Mouse (Mus musculus): ENCODE results near the gene Sfn.

Gene Sfn

GRCm38 (mm10) chr4:133577983-133578382 is 24.0 kb downstream of the Sfn start:
- no peak for DNase-seq (ENCODE audit: low spot score)

GRCm38 (mm10) chr4:133574843-133575202 is 27.1 kb downstream of the Sfn start:
- DNase-seq (ENCODE audit: low spot score) = no peak

- peak; percentile 92 for DNase-seq (ENCODE audit: low spot score)
Observed at GRCm38 (mm10) chr4:133574070-133574842, 27.7 kb downstream of the Sfn start, which contains the start of gene Gpatch3. Gpatch3 (plus strand) TSS chr4:133574745.

GRCm38 (mm10) chr4:133570066-133570466 is 31.9 kb downstream of the Sfn start:
- DNase-seq (ENCODE audit: low spot score) = no peak

- no peak for DNase-seq (ENCODE audit: low spot score)
Observed at GRCm38 (mm10) chr4:133569291-133570065, 32.5 kb downstream of the Sfn start.

GRCm38 (mm10) chr4:133567251-133567650 is 34.7 kb downstream of the Sfn start:
- DNase-seq (ENCODE audit: low spot score) = no peak

- peak; percentile 86 for DNase-seq (ENCODE audit: low spot score)
Observed at GRCm38 (mm10) chr4:133563123-133563571, 38.8 kb downstream of the Sfn start.

GRCm38 (mm10) chr4:133561622-133562021 is 40.3 kb downstream of the Sfn start:
- DNase-seq (ENCODE audit: low spot score) = no peak

- no peak for DNase-seq (ENCODE audit: low spot score)
Observed at GRCm38 (mm10) chr4:133559846-133560245, 42.1 kb downstream of the Sfn start.

- DNase-seq (ENCODE audit: low spot score) = no peak
Observed at GRCm38 (mm10) chr4:133557041-133557717, 44.8 kb downstream of the Sfn start.

GRCm38 (mm10) chr4:133553448-133554330 is 48.3 kb downstream of the Sfn start:
- DNase-seq (ENCODE audit: low spot score) = no peak

- no peak for DNase-seq (ENCODE audit: low spot score)
Observed at GRCm38 (mm10) chr4:133552768-133553447, 49.1 kb downstream of the Sfn start, which contains the start of gene Nr0b2. Nr0b2 (plus strand) TSS chr4:133553376.

GRCm38 (mm10) chr4:133552029-133552428 is 49.9 kb downstream of the Sfn start:
- DNase-seq (ENCODE audit: low spot score) = no peak
